Mouse (Mus musculus) brain, embryonic 18.5 days (tissue): ENCODE measurements at regions not wholly inside any gene's neighbourhood (a gene's known extent, or its start where the extent isn't known, plus 50 kb on each side); places are given as distances from the start of the nearest gene placed in this dataset.
A peak's percentile ranks its signal among the peaks of the same experiment; 100 is the strongest.

Experiments used
- DNase-seq: peaks from one replicate; pipeline ENCODE4 v3.0.0-alpha.2; 2012; ENCODE audit warnings: low read depth, low spot score

- no peak for DNase-seq
Observed at GRCm38 (mm10) chr19:51102411-51102810, 424.0 kb upstream of the Sorcs1 start.

GRCm38 (mm10) chr19:51074762-51075161 lies 396.3 kb upstream of the Sorcs1 start:
- DNase-seq, result no peak

- peak; percentile 61 for DNase-seq
Observed at GRCm38 (mm10) chr19:51059961-51060665, 381.7 kb upstream of the Sorcs1 start.

- no peak for DNase-seq
Observed at GRCm38 (mm10) chr19:51043544-51043943, 365.1 kb upstream of the Sorcs1 start.

GRCm38 (mm10) chr19:50994471-50994870 lies 316.0 kb upstream of the Sorcs1 start:
- DNase-seq, result no peak

- DNase-seq, result no peak
Observed at GRCm38 (mm10) chr19:50971066-50971465, 292.6 kb upstream of the Sorcs1 start.

GRCm38 (mm10) chr19:50961910-50962309 lies 283.5 kb upstream of the Sorcs1 start:
- no peak for DNase-seq

GRCm38 (mm10) chr19:50945006-50945405 lies 266.6 kb upstream of the Sorcs1 start:
- DNase-seq, result no peak

- DNase-seq, result peak; percentile 12
Observed at GRCm38 (mm10) chr19:50911646-50912045, 233.2 kb upstream of the Sorcs1 start.

GRCm38 (mm10) chr19:50910674-50911073 lies 232.2 kb upstream of the Sorcs1 start:
- DNase-seq, result no peak

- DNase-seq, result peak; percentile 12
Observed at GRCm38 (mm10) chr19:50908751-50909150, 230.3 kb upstream of the Sorcs1 start.

- DNase-seq, result no peak
Observed at GRCm38 (mm10) chr19:50893755-50894154, 215.3 kb upstream of the Sorcs1 start.

GRCm38 (mm10) chr19:50872661-50873060 lies 194.2 kb upstream of the Sorcs1 start:
- no peak for DNase-seq

- DNase-seq, result no peak
Observed at GRCm38 (mm10) chr19:50872144-50872543, 193.7 kb upstream of the Sorcs1 start.

- DNase-seq, result no peak
Observed at GRCm38 (mm10) chr19:50854854-50855253, 176.4 kb upstream of the Sorcs1 start.

GRCm38 (mm10) chr19:50840499-50840898 lies 162.1 kb upstream of the Sorcs1 start:
- DNase-seq, result no peak
